Mouse (Mus musculus) embryonic stem cell, embryonic (primary cell): Measurements from ENCODE around the gene Sla2.

Experiments used
- CTCF ChIA-PET, 4 experiments: fragments of 300-600 bp in 2 of 4; fragments of 350-600 bp in 2 of 4; sonication (Branson Sonifier 250); formaldehyde crosslinking; loops; one replicate each; lab custom pipeline; 2022; ENCODE audit warnings: inconsistent platforms in 2 of 4; lab: Charles Lee
- POLR2A ChIA-PET, 4 experiments: fragments of 300-600 bp in 2 of 4; fragments of 350-600 bp in 2 of 4; sonication (Branson Sonifier 250); formaldehyde crosslinking; loops; one replicate each; lab custom pipeline; 2022; ENCODE audit warnings: antibody characterized with exemption in 4 of 4, inconsistent platforms in 1 of 4; lab: Charles Lee

Sla2 gene

DNA sequence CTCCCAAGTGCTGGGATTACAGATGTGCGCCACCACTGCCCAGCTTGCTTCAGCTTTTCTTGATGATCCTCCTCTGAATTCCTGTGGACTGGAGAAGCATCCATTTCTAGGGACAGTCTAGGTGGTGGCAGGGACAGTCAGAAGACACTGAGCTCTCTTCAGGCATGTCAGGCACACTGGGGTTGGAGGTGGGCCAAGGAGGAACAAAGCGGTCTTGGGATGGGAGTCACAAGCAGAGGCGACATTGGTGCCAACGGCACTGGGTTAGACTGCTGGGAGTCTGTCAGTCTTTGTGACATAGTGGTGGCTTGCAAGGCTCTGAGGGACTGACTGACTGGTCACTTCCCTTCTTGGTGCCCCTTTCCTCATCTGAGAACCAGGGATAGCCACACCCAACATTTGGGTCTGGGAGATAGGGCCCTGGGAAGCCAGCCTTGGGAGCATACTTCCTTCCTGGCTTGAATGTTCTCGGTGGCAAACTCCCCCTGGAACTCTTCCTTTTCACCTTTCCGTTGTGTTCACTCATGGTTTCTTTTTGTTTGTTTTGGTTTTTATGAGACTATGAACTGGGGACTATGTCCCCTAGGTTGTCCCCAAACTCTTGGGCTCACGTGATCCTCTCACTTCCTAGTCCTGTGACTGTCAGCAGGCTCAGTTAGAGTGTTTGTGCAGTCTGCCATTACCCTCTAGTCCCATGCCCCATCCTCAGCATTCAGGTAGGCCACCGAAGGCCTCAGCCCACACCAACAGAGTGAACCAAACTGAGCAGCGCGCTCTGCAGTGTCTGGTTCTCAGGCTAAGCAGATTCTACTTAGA, 2.4 kb downstream of the Sla2 start:
- ChIA-PET CTCF (interaction anchor here in 3 of 4 experiments (0.8 to 1.1 kb wide), 3 partner anchors 19 to 146 kb away, joined by 3 to 4 read pairs (median 3); no protein-coding TSS in a partner anchor), POLR2A (no interaction called here)

GRCm38 (mm10) chr2:156882431-156883001, 4.5 kb downstream of the Sla2 start:
- ChIA-PET CTCF (interaction anchor here (0.6 to 1.4 kb wide), 6 partner anchors 11 to 710 kb away, joined by 3 to 4 read pairs (median 4); no protein-coding TSS in a partner anchor), POLR2A (no interaction called here)

DNA sequence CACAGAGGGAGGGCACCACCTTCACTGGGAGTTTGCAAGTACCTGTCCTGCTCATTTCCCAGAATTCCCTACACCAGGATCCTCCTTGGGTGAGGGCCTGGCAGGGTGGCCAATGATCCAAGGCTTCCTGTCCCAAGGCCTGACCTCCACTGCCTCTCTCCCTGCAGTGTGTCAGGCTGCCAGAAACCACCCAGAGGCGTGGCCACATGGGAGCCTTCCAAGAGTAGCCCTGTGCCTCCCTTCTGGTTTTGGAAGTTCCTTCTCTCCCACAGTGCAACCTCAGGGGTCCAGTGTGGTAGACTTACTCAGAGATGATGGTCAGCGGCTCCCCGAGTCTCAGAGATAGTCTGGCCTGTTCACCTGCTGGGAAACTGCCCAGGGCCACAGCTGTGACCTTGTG, 7.5 kb downstream of the Sla2 start:
- ChIA-PET CTCF (no interaction called here), POLR2A (interaction anchor here in 2 of 4 experiments (0.9 to 2.0 kb wide), 3 partner anchors 9 to 102 kb away, joined by 3 to 4 read pairs (median 3); no protein-coding TSS in a partner anchor)

GRCm38 (mm10) chr2:156877726-156878125, 9.3 kb downstream of the Sla2 start:
- POLR2A ChIA-PET, result interaction anchor here in 1 of 4 experiments (1.4 kb wide), 1 partner anchor 15 kb away, joined by 5 read pairs; the partner anchor contains the start of gene Rab5if
- CTCF ChIA-PET, result interaction anchor here in 2 of 4 experiments (0.6 to 1.4 kb wide), 2 partner anchors 15 to 163 kb away, joined by 4 read pairs; partner anchors contain the start of gene Rab5if (in 1 of the 2)

DNA sequence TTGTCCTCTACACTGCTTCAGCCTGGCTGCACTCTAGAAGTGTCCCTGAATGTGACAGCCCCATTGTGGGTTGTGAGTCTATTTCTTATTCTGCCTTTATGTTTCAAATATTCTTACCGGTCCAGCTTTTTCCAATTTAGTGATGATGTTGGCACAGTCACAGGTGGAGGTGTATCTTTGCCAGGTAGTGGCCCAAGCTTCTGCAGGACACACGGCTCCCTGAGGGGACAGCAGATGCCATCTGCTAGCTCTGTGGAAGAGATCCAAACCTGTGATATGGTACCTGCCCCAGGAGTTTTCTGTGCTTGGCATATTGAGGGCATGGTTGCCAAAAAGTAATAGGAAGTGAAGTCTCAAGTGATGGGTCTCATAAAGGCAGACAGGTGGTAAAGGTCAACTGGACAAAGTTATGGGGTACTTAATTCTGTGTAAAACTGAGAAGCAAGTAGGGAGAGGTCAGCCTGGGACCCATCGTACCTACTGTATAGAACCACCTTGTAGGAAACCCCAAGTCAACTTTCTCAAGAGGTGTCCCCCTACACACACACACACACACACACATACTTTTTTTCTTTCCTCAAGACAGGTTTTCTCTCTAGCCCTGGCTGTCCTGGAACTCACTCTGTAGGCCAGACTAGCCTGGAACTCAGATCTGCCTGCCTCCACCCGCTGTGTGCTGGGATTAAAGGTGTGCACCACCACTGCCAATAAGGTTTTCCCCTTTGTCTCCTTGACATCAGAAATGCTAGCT, 12.1 kb downstream of the Sla2 start:
- ChIA-PET CTCF (interaction anchor here in 1 of 4 experiments (1.1 kb wide), 1 partner anchor 121 kb away, joined by 3 read pairs; no protein-coding TSS in a partner anchor), POLR2A (interaction anchor here in 3 of 4 experiments (0.5 to 1.0 kb wide), 3 partner anchors 12 to 31 kb away, joined by 3 read pairs; partner anchors contain the start of gene Rab5if (in 1 of the 3))

DNA sequence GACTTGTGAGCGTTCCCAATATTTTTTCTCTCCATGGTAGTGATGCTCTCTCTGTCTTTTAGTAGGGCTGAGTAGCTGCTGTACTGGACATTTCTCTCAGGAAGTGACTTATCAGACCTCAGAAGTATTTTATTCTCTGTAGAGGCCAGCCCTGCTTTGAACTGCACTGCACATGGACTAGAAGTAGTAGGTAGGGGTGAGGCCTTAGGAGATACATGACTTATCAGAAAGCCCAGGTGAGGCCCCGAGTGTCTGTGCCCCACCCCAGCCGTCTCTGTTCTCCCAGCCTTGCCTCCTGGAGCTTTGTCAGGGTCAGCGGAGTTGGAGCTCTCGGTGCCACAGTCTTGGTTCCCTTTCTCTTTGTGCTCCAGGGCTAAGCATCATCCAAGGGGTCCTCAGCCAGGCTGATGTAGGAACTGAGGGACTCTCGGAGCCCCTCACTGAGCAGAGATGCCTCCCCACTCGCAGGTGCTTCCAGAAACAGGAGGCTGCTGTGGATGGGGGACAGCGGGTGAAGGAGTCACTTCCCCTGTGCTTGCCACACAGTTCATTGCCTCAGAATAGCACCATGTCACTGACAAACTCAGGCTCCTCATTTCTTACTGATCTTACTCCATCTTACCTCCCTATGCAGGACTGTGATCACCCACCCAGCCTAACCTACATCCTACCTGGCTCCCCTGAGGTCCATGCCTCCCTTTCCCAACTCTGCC, 12.8 kb downstream of the Sla2 start:
- POLR2A ChIA-PET, result interaction anchor here in 1 of 4 experiments (0.6 kb wide), 1 partner anchor 30 kb away, joined by 3 read pairs; no protein-coding TSS in a partner anchor
- CTCF ChIA-PET, result interaction anchor here in 1 of 4 experiments (1.1 kb wide), 1 partner anchor 122 kb away, joined by 3 read pairs; no protein-coding TSS in a partner anchor

- ChIA-PET CTCF (no interaction called here), POLR2A (interaction anchor here in 1 of 4 experiments (1.1 kb wide), 1 partner anchor 22 kb away, joined by 6 read pairs; no protein-coding TSS in a partner anchor)
Observed at GRCm38 (mm10) chr2:156873629-156874028, 13.4 kb downstream of the Sla2 start.

GRCm38 (mm10) chr2:156870519-156870918, 16.5 kb downstream of the Sla2 start:
- CTCF ChIA-PET, result interaction anchor here in 1 of 4 experiments (1.7 kb wide), 1 partner anchor 12 kb away, joined by 4 read pairs; no protein-coding TSS in a partner anchor
- POLR2A ChIA-PET, result interaction anchor here in 2 of 4 experiments (0.9 to 3.1 kb wide), 5 partner anchors 8 to 29 kb away, joined by 3 to 15 read pairs (median 4); partner anchors contain the start of gene Rab5if (in 2 of the 2)

DNA sequence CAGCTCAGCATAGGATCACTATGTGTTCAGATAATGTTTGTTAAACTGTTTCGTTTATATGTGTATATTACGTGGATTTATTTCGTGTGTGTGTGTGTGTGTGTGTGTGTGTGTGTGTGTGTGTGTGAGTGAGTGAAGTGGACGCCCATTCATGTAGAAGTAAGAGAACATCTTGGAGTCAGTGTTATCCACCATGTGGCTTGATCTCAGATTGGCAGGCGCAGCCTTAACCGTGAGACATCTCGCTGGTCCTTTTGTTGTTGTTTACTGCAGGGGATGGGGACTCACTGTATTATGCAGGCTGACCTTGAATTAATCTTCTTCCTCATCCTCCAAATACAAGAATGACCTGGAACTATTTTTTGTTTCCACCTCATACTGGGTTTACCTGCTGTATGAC, 17.4 kb downstream of the Sla2 start:
- POLR2A ChIA-PET, result interaction anchor here in 3 of 4 experiments (1.0 to 1.2 kb wide), 3 partner anchors 10 to 270 kb away, joined by 3 to 4 read pairs (median 3); partner anchors contain the start of gene Tgif2 (in 1 of the 3)
- CTCF ChIA-PET, result interaction anchor here in 1 of 4 experiments (0.6 kb wide), 1 partner anchor 232 kb away, joined by 5 read pairs; no protein-coding TSS in a partner anchor

DNA sequence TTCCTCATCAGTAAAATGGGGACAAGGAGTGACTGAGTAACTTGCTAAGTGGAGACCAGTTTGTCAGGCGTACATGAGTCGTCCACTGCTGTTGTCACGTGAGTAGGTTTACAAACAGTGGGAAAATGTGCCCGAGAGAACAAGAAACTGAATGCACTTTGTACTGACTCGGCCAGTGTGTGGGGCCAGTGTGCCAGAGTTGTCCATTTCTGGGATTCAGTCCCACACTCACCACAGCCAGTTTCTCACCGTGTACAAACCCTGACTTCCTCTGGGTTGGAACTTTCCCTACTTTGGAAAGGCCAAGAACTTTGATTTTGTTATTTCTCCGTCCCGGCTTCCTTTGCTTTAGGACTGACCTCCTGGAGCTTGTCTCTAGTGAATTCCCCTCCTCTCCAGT, 18.0 kb downstream of the Sla2 start:
- CTCF ChIA-PET, result interaction anchor here in 2 of 4 experiments (0.6 kb wide), 2 partner anchors 11 to 233 kb away, joined by 3 to 5 read pairs; partner anchors contain the start of gene 4930518I15Rik (in 1 of the 2)
- POLR2A ChIA-PET, result interaction anchor here in 3 of 4 experiments (1.0 to 1.2 kb wide), 3 partner anchors 10 to 270 kb away, joined by 3 to 4 read pairs (median 3); partner anchors contain the start of gene Tgif2 (in 1 of the 3)

DNA sequence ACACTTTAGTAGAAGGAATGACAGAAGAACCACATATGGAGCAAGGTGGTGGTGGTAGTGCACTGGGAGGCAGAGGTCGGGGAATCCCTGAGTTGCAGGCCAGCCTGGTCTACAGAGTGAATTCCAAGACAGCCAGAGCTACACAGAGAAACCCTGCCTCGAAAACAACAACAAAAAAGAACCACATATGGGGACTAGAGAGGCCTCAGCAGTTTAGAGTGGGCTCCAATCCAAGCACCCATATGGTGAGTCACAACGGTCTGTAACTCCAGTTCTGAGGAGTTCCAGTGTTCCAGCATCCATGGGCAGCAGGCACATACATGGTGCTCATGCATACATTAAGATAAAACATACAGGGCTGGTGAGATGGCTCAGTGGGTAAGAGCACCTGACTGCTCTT, 22.5 kb downstream of the Sla2 start:
- POLR2A ChIA-PET, result interaction anchor here in 2 of 4 experiments (1.2 to 4.3 kb wide), 6 partner anchors 15 to 219 kb away, joined by 3 to 59 read pairs (median 7); partner anchors contain the start of gene Tgif2 (in 1 of the 2)
- CTCF ChIA-PET, result interaction anchor here in 1 of 4 experiments (0.6 kb wide), 1 partner anchor 10 kb away, joined by 3 read pairs; no protein-coding TSS in a partner anchor

- CTCF ChIA-PET, result interaction anchor here (0.5 to 2.1 kb wide), 25 partner anchors 7 to 416 kb away, joined by 3 to 18 read pairs (median 4); partner anchors contain the start of gene Tgif2 (in 3 of the 4)
Observed at GRCm38 (mm10) chr2:156863487-156864160, 23.4 kb downstream of the Sla2 start.

DNA sequence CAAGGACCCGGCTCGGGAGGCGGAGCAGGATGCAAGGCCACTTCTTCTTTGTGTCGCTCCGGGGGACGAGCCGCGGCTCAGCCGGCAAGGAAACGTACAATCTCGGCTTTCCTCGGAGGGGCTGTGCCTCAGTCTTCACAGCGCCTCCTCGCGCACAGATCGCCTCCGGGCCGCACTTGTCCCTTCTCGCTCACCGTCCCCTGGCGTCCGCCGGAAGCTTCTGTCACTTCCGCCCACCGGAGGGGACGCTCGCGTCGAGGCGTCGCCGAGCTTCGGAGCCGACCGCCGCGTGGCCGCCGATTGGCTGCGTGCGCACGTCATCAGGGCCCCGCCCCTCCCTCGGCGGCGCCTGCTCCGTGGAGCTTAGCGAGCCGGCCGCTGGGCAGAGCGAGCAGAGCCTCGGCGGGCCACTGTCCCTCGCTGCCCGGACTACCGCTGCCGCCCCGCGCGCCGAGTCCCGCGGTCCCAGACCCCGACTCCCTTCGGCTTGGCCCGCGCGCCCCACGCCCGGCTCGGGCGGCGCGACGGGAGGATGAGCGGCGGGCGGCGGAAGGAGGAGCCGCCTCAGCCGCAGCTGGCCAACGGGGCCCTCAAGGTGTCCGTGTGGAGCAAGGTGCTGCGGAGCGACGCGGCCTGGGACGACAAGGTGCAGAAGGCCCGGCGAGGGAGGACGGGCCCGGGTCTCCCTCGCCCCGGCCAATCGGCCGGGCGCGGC, 24.1 kb downstream of the Sla2 start, which contains the start of gene Rab5if:
TSS of gene Rab5if (plus strand) at position 357 of the 715 bp plus-strand sequence.
- POLR2A ChIA-PET, result interaction anchor here (0.6 to 4.3 kb wide), 44 partner anchors 9 to 704 kb away, joined by 3 to 59 read pairs (median 4); partner anchors contain the start of genes Tgif2 (in 3 of the 4), Rbl1 (in 2 of the 4), Dsn1 (in 1 of the 4) and Samhd1 (in 1 of the 4)
- CTCF ChIA-PET, result interaction anchor here (0.5 to 2.1 kb wide), 27 partner anchors 8 to 415 kb away, joined by 3 to 18 read pairs (median 4); partner anchors contain the start of gene Tgif2 (in 3 of the 4)

More at GRCm38 (mm10) chr2:156863487-156864160, 23.4 kb downstream of the Sla2 start:
- POLR2A ChIA-PET, result interaction anchor here (0.6 to 4.3 kb wide), 43 partner anchors 8 to 703 kb away, joined by 3 to 59 read pairs (median 4); partner anchors contain the start of genes Tgif2 (in 3 of the 4), Rbl1 (in 2 of the 4), Dsn1 (in 1 of the 4) and Samhd1 (in 1 of the 4)

GRCm38 (mm10) chr2:156862041-156862717, 24.8 kb downstream of the Sla2 start:
- POLR2A ChIA-PET, result interaction anchor here (0.6 to 4.3 kb wide), 41 partner anchors 8 to 705 kb away, joined by 3 to 59 read pairs (median 4); partner anchors contain the start of genes Tgif2 (in 3 of the 4), Rbl1 (in 2 of the 4), Dsn1 (in 1 of the 4) and Samhd1 (in 1 of the 4)
- CTCF ChIA-PET, result interaction anchor here in 3 of 4 experiments (0.5 to 2.1 kb wide), 18 partner anchors 9 to 302 kb away, joined by 3 to 15 read pairs (median 4); partner anchors contain the start of gene Tgif2 (in 2 of the 3)
